Mouse (Mus musculus) limb, embryonic 11.5 days (tissue): ENCODE results near the gene Gm49387. TPM values are rescaled to one million over a fixed set of nuclear protein-coding genes. Genes with fewer than 3 reads are reported as not detected.

Experiments used
- ATAC-seq: fragments of 200-750 bp; cut with Nextera tagmentation; 2 replicates; pipeline ENCODE4 v1.8.0; 2017; ENCODE audit warnings: low read depth; ENCODE audit not compliant: insufficient number of reproducible peaks, low FRiP score, low TSS enrichment
- DNase-seq: peaks from one replicate; pipeline ENCODE4 v3.0.0-alpha.2; 2015; ENCODE audit warnings: low spot score
- H3K27ac ChIP-seq: fragments of 300-500 bp; sonication (generic); replicated peaks from 2 replicates; pipeline ENCODE4 v1.5.1; 2014; ENCODE audit warnings: low read depth, mild to moderate bottlenecking, low read length
- H3K27me3 ChIP-seq: fragments of 300-500 bp; sonication (generic); 2 replicates; pipeline ENCODE4 v1.6.1; 2014; ENCODE audit warnings: mild to moderate bottlenecking, low read length, mixed read lengths; ENCODE audit not compliant: control insufficient read depth, insufficient read depth
- H3K36me3 ChIP-seq: fragments of 300-500 bp; sonication (generic); 2 replicates; pipeline ENCODE4 v1.6.1; 2014; ENCODE audit warnings: mild to moderate bottlenecking, low read length, moderate library complexity, mixed read lengths; ENCODE audit not compliant: control insufficient read depth, insufficient read depth
- H3K4me1 ChIP-seq: fragments of 300-500 bp; sonication (generic); 2 replicates; pipeline ENCODE4 v1.6.1; 2014; ENCODE audit warnings: low read length, mixed read lengths; ENCODE audit not compliant: control insufficient read depth, insufficient read depth
- H3K4me2 ChIP-seq: fragments of 300-500 bp; sonication (generic); 2 replicates; pipeline ENCODE4 v1.6.1; 2014; ENCODE audit warnings: low read depth, mild to moderate bottlenecking, moderate library complexity; ENCODE audit not compliant: severe bottlenecking
- H3K4me3 ChIP-seq: fragments of 300-500 bp; sonication (generic); 2 replicates; pipeline ENCODE4 v1.5.1; 2014; ENCODE audit warnings: low read depth, low read length
- H3K9ac ChIP-seq: fragments of 300-500 bp; sonication (generic); 2 replicates; pipeline ENCODE4 v1.6.1; 2014; ENCODE audit warnings: mild to moderate bottlenecking, low read length
- H3K9me3 ChIP-seq: fragments of 300-500 bp; sonication (generic); 2 replicates; pipeline ENCODE4 v1.6.1; 2016; ENCODE audit warnings: low read length; ENCODE audit not compliant: control insufficient read depth
- WGBS: fragments of 180-500 bp; shearing (Covaris S2); extraction: QIAGEN DNeasy Blood & Tissue Kit; methylation state at CpG from one replicate; pipeline ENCODE4 v1.1.7; 2014; 5-methylcytosine and 5-hydroxymethylcytosine counted together
- polyA plus RNA-seq: library from polyadenylated mRNA; unstranded; fragments of >200 nt; fragmentation: Nextera tagmentation; extraction: Ambion mirVana; gene quantifications from 2 replicates; pipeline ENCODE4 v1.2.1, GENCODE M21; 2014

The Gm49387 gene
- polyA plus RNA-seq, 1 experiment from 2014 or later, result 1.0 TPM

GRCm38 (mm10) chr14:31651206-31651605, 10.5 kb upstream of the Gm49387 start:
- DNase-seq, result peak; percentile 18
- Histone ChIP-seq H3K4me3 (no peak overlapping the region), H3K9ac (no peak overlapping the region), H3K4me1 (no peaks in the 10 kb centered on the region), H3K27me3 (no peaks in the 10 kb centered on the region), H3K36me3 (no peaks in the 10 kb centered on the region), H3K4me2 (no peak overlapping the region), H3K27ac (no peak overlapping the region), H3K9me3 (no peaks in the 10 kb centered on the region)
- ATAC-seq, result no peak
- WGBS, result 84% methylated on average over 7 of the region's 7 CpGs

- Histone ChIP-seq H3K4me3 (no peak overlapping the region), H3K9ac (no peak overlapping the region), H3K27me3 (no peaks in the 10 kb centered on the region), H3K4me1 (no peaks in the 10 kb centered on the region), H3K27ac (no peak overlapping the region), H3K4me2 (no peak overlapping the region), H3K9me3 (no peaks in the 10 kb centered on the region), H3K36me3 (no peaks in the 10 kb centered on the region)
- peak; percentile 28 for DNase-seq
- no peak for ATAC-seq
- 98% methylated on average over 3 of the region's 3 CpGs for WGBS
Observed at GRCm38 (mm10) chr14:31650347-31650746, 9.7 kb upstream of the Gm49387 start.

- 90% methylated on average over 10 of the region's 10 CpGs for WGBS
- no peaks in the 10 kb centered on the region for H3K27me3 ChIP-seq
Observed at GRCm38 (mm10) chr14:31647991-31648390, 7.3 kb upstream of the Gm49387 start.

GRCm38 (mm10) chr14:31645920-31646319, 5.2 kb upstream of the Gm49387 start:
- DNase-seq (no peak), ATAC-seq (no peak)
- H3K36me3 ChIP-seq, result no peaks in the 10 kb centered on the region
- no peak overlapping the region for H3K4me3 ChIP-seq
- no peak overlapping the region for H3K9ac ChIP-seq
- no peaks in the 10 kb centered on the region for H3K27me3 ChIP-seq
- no peaks in the 10 kb centered on the region for H3K4me1 ChIP-seq
- no peak overlapping the region for H3K27ac ChIP-seq
- WGBS, result 93% methylated on average over 7 of the region's 7 CpGs
- H3K4me2 ChIP-seq, result no peak overlapping the region
- H3K9me3 ChIP-seq, result no peaks in the 10 kb centered on the region

More at GRCm38 (mm10) chr14:31647991-31648390, 7.3 kb upstream of the Gm49387 start:
- ATAC-seq, result no peak
- H3K9ac ChIP-seq, result no peak overlapping the region
- H3K9me3 ChIP-seq, result no peaks in the 10 kb centered on the region
- H3K4me2 ChIP-seq, result no peak overlapping the region
- no peak overlapping the region for H3K27ac ChIP-seq
- no peak overlapping the region for H3K4me3 ChIP-seq
- no peaks in the 10 kb centered on the region for H3K4me1 ChIP-seq
- no peak for DNase-seq
- H3K36me3 ChIP-seq, result no peaks in the 10 kb centered on the region

- DNase-seq, result no peak
- H3K4me1 ChIP-seq, result no peaks in the 10 kb centered on the region
- H3K27ac ChIP-seq, result no peak overlapping the region
- H3K9ac ChIP-seq, result no peak overlapping the region
- H3K4me2 ChIP-seq, result no peak overlapping the region
- no peaks in the 10 kb centered on the region for H3K27me3 ChIP-seq
- no peaks in the 10 kb centered on the region for H3K36me3 ChIP-seq
- WGBS, result 69% methylated on average over 3 of the region's 3 CpGs
- no peaks in the 10 kb centered on the region for H3K9me3 ChIP-seq
- no peak overlapping the region for H3K4me3 ChIP-seq
- no peak for ATAC-seq
Observed at GRCm38 (mm10) chr14:31644931-31645547, 4.4 kb upstream of the Gm49387 start.

- Histone ChIP-seq H3K9ac (no peak overlapping the region), H3K27me3 (no peaks in the 10 kb centered on the region), H3K36me3 (no peaks in the 10 kb centered on the region), H3K4me2 (no peak overlapping the region), H3K9me3 (no peaks in the 10 kb centered on the region), H3K27ac (no peak overlapping the region), H3K4me3 (no peak overlapping the region), H3K4me1 (no peaks in the 10 kb centered on the region)
- DNase-seq (no peak), ATAC-seq (no peak)
- 92% methylated on average over 5 of the region's 5 CpGs for WGBS
Observed at GRCm38 (mm10) chr14:31644183-31644830, 3.6 kb upstream of the Gm49387 start.

GRCm38 (mm10) chr14:31641506-31642155, 953 bp upstream of the Gm49387 start:
- Histone ChIP-seq H3K9ac (peak overlapping the region; percentile 60), H3K27ac (no peak overlapping the region), H3K4me2 (peak overlapping the region; percentile 60), H3K9me3 (no peaks in the 10 kb centered on the region), H3K27me3 (no peaks in the 10 kb centered on the region), H3K4me3 (peak overlapping the region; percentile 45), H3K4me1 (no peaks in the 10 kb centered on the region), H3K36me3 (no peaks in the 10 kb centered on the region)
- WGBS, result 72% methylated on average over 9 of the region's 9 CpGs
- DNase-seq (peak; percentile 20), ATAC-seq (no peak)

GRCm38 (mm10) chr14:31640890-31641505, 320 bp upstream of the Gm49387 start, which contains the start of the genes Btd and Hacl1:
Btd (plus strand) TSS chr14:31641028.
Hacl1 (minus strand) TSS chr14:31641286.
- H3K4me1 ChIP-seq, result no peaks in the 10 kb centered on the region
- under 1% methylated on average over 30 of the region's 30 CpGs for WGBS
- H3K9ac ChIP-seq, result peak within 1 kb of the TSS; percentile 60
- H3K4me2 ChIP-seq, result peak within 1 kb of the TSS; percentile 83
- no peak within 1 kb of the TSS for H3K27ac ChIP-seq
- ATAC-seq (peak; percentile 96), DNase-seq (peak; percentile 89)
- H3K4me3 ChIP-seq, result peak within 1 kb of the TSS; percentile 45
- no peaks in the 10 kb centered on the region for H3K9me3 ChIP-seq
- H3K27me3 ChIP-seq, result no peaks in the 10 kb centered on the region
- H3K36me3 ChIP-seq, result no peaks in the 10 kb centered on the region
